Mouse (Mus musculus): Measurements from ENCODE around the gene Wdr1.

DNA sequence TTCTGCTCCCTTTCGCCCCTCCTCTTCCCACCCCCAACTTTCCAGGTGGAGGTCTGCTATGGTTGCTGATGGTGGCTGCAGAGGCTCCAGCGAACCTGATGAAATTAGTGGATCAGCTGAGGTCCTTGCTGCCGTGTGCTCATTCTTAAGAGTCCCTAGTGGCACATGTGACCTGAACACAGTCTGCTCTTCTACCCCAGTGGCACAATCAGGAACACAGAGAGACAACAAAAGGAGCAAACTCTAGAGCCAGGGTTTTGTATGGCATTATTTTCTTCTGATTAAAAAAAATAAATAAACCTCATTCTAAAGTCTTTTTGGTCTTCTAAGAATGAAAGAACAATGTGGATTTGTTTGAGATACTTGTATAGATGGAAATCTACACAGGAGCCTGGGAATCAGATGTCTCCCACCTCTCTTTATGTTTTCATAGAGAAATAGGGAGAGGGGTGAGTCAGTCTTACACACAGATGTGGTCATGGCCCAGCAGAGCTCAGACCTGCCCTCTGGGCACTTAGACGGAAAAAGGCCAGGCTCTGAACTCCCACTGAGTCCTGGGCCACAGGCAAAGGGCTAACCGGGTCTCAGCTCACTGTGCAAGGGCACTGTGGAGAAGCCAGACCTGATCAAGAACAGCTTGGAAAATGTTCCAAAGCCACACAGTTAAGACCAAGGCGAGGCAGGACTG, 58.1 kb downstream of the Wdr1 start:
- TF ChIP-seq POLR2A (IDR thresholded peaks at IDR 0.05; ENCODE audit: borderline replicate concordance, insufficient read depth, low read length) (no peak), CTCF (IDR thresholded peaks at IDR 0.05; ENCODE audit: borderline replicate concordance, insufficient read depth, low read depth, low read length) (no peak)

All from cerebellum, adult 2 months (tissue).